7 mouse cellular contexts compared by ENCODE assay signal in the genomic region with DNA sequence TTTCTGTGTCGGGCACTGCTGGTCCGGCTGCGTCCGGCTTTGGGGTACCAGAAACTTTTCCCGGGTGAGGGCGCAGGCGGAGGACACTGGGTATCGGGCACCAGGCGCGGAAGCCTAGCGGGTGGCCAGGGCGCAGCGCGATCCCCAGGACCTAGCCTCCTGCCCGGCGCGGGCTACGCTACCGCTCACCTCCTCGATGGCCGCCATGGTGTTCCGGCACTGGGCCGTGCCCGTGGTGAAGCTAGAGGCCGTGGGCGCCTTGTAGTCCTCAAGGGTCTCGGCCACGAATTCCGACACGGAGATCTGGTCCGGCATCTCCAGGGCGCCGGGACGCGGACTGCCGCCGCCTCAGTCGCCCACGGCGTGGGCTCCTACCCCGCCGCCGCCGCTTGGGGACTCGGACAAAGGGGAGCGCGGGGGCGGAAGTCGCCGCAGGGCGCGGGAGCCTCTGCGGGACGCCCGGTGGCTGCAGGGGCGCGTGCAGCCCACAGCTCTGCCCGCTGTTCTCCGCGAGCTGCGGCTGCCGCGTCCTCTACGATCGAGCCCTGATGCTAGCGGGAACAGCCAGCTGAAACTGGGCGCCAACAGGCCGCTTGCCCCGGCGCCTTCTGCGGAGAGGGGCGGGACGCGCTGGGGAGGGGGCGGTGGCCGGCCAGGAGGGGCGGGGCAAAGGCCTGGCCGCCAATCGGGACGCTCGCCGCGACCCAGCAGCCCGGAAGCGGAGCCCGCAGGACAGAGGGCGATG.
DNase-seq lines count a peak whose midpoint lies in the region; ATAC-seq and TF ChIP-seq lines count a peak whose summit lies in the region.
"Not testable (repeated sequence)": the region's sequence is repeated elsewhere in the genome, so short reads cannot be mapped to it uniquely, and the experiment has no call there.

No protein-coding gene starts in this region.

- H3K27me3 ChIP-seq in embryonic facial prominence, embryonic 12.5 days; limb, embryonic 13.5 days; midbrain, embryonic 12.5 days; small intestine, adult 2 months (ENCODE audit: control insufficient read depth, insufficient read depth, low read length): not testable (repeated sequence)

- not testable (repeated sequence) for H3K4me1 ChIP-seq in embryonic facial prominence, embryonic 12.5 days; limb, embryonic 13.5 days; midbrain, embryonic 12.5 days; small intestine, adult 2 months (ENCODE audit: control insufficient read depth, insufficient read depth, insufficient read length, low read length)

- peaks cover 18% of the 10 kb centered on the region for H3K9me3 ChIP-seq in embryonic facial prominence, embryonic 12.5 days
- peaks cover 25% of the 10 kb centered on the region for H3K9me3 ChIP-seq in limb, embryonic 13.5 days
- peaks cover 26% of the 10 kb centered on the region for H3K9me3 ChIP-seq in midbrain, embryonic 12.5 days

- not testable (repeated sequence) for TF ChIP-seq CTCF in small intestine, adult 2 months (IDR thresholded peaks at IDR 0.05; ENCODE audit: extremely low read depth, insufficient read length, insufficient replicate concordance, low read depth, low read length)

- peaks cover 22% of the 10 kb centered on the region for H3K36me3 ChIP-seq in embryonic facial prominence, embryonic 12.5 days
- peaks cover 28% of the 10 kb centered on the region for H3K36me3 ChIP-seq in limb, embryonic 13.5 days
- H3K36me3 ChIP-seq in midbrain, embryonic 12.5 days = peaks cover 19% of the 10 kb centered on the region
- not testable (repeated sequence) for H3K36me3 ChIP-seq in small intestine, adult 2 months (ENCODE audit: control insufficient read depth, insufficient read depth, low read length)

- peak overlapping the region; percentile 88 for H3K4me3 ChIP-seq in embryonic facial prominence, embryonic 12.5 days
- H3K4me3 ChIP-seq in limb, embryonic 13.5 days = peak overlapping the region; percentile 86
- H3K4me3 ChIP-seq in midbrain, embryonic 12.5 days = peak overlapping the region; percentile 69
- H3K4me3 ChIP-seq in small intestine, adult 2 months (ENCODE audit: low read depth, low read length) = peak overlapping the region; percentile 73

- peak; percentile 80 for DNase-seq in adrenal gland, postnatal 14 days
- DNase-seq in heart, adult 8-10 months (ENCODE audit: low spot score) = peak; percentile 47
- peak; percentile 67 for DNase-seq in kidney, adult 18-20 months

- under 1% methylated on average over 82 of the region's 87 CpGs for WGBS in embryonic facial prominence, embryonic 12.5 days
- WGBS in limb, embryonic 13.5 days = under 1% methylated on average over 60 of the region's 87 CpGs
- under 1% methylated on average over 86 of the region's 87 CpGs for WGBS in midbrain, embryonic 12.5 days
- 1% methylated on average over 86 of the region's 87 CpGs for WGBS in small intestine, adult 2 months

- peak overlapping the region; percentile 39 for H3K4me2 ChIP-seq in embryonic facial prominence, embryonic 12.5 days (replicated peaks)
- H3K4me2 ChIP-seq in limb, embryonic 13.5 days (replicated peaks) = peak overlapping the region; percentile 57
- peak overlapping the region; percentile 45 for H3K4me2 ChIP-seq in midbrain, embryonic 12.5 days (replicated peaks)

- H3K9ac ChIP-seq in embryonic facial prominence, embryonic 12.5 days = peak overlapping the region; percentile 94
- H3K9ac ChIP-seq in limb, embryonic 13.5 days = peak overlapping the region; percentile 93
- peak overlapping the region; percentile 88 for H3K9ac ChIP-seq in midbrain, embryonic 12.5 days (replicated peaks)

- peak; percentile 100 for ATAC-seq in embryonic facial prominence, embryonic 12.5 days (ENCODE audit: insufficient number of reproducible peaks, insufficient read depth, low FRiP score, low TSS enrichment)
- peak; percentile 100 for ATAC-seq in limb, embryonic 13.5 days (ENCODE audit: low FRiP score, low read depth)
- peak; percentile 100 for ATAC-seq in midbrain, embryonic 12.5 days (ENCODE audit: low FRiP score, low read depth)

- TF ChIP-seq POLR2A in small intestine, adult 2 months (IDR thresholded peaks at IDR 0.05; ENCODE audit: low read depth, low read length) = peak; percentile 68; the same call in 1 of the 2 replicates

- peak overlapping the region; percentile 95 for H3K27ac ChIP-seq in embryonic facial prominence, embryonic 12.5 days
- peak overlapping the region; percentile 94 for H3K27ac ChIP-seq in limb, embryonic 13.5 days
- H3K27ac ChIP-seq in midbrain, embryonic 12.5 days (replicated peaks) = peak overlapping the region; percentile 89
- not testable (repeated sequence) for H3K27ac ChIP-seq in small intestine, adult 2 months (ENCODE audit: insufficient read depth, low read depth, low read length)
